Mouse (Mus musculus): ENCODE results near the gene Traf7.

Gene Traf7

GRCm38 (mm10) chr17:24527723-24528559, at the start of gene Traf7:
Gene Traf7, minus strand, starts transcription at chr17:24527938.
- peaks cover 65% of the 10 kb centered on the region for H3K36me3 ChIP-seq (ENCODE audit: insufficient read depth, low read length)
- no peak for TF ChIP-seq POU5F1 (IDR thresholded peaks at IDR 0.05; ENCODE audit: borderline replicate concordance, low read length)
- TF ChIP-seq NANOG (IDR thresholded peaks at IDR 0.05; ENCODE audit: borderline replicate concordance, low read length): peak; percentile 19; the same call in 1 of the 2 replicates
- TF ChIP-seq CTCF (conservative IDR thresholded peaks at IDR 0.05; ENCODE audit: low read length): no peak
- no peaks in the 10 kb centered on the region for H3K9me3 ChIP-seq (ENCODE audit: low read length)
- no peaks in the 10 kb centered on the region for H3K27me3 ChIP-seq (ENCODE audit: insufficient read depth, low read length)
- peaks cover 64% of the 10 kb centered on the region for H3K4me1 ChIP-seq (replicated peaks; ENCODE audit: low read depth, low read length)
- H3K4me3 ChIP-seq (replicated peaks; ENCODE audit: low read length): peak within 1 kb of the TSS; percentile 99

- Histone ChIP-seq H3K4me3 (replicated peaks; ENCODE audit: low read length) (no peak overlapping the region), H3K4me1 (replicated peaks; ENCODE audit: low read depth, low read length) (peaks cover 13% of the 10 kb centered on the region), H3K9me3 (ENCODE audit: low read length) (no peaks in the 10 kb centered on the region), H3K27me3 (ENCODE audit: insufficient read depth, low read length) (no peaks in the 10 kb centered on the region), H3K36me3 (ENCODE audit: insufficient read depth, low read length) (peaks cover 100% of the 10 kb centered on the region)
- TF ChIP-seq CTCF (conservative IDR thresholded peaks at IDR 0.05; ENCODE audit: low read length) (no peak), POU5F1 (IDR thresholded peaks at IDR 0.05; ENCODE audit: borderline replicate concordance, low read length) (no peak), NANOG (IDR thresholded peaks at IDR 0.05; ENCODE audit: borderline replicate concordance, low read length) (no peak)
Measured at GRCm38 (mm10) chr17:24573811-24574210, 46.1 kb upstream of the Traf7 start.

GRCm38 (mm10) chr17:24572651-24573245, 45.0 kb upstream of the Traf7 start:
- TF ChIP-seq NANOG (IDR thresholded peaks at IDR 0.05; ENCODE audit: borderline replicate concordance, low read length) (no peak), POU5F1 (IDR thresholded peaks at IDR 0.05; ENCODE audit: borderline replicate concordance, low read length) (no peak), CTCF (conservative IDR thresholded peaks at IDR 0.05; ENCODE audit: low read length) (no peak)
- Histone ChIP-seq H3K9me3 (ENCODE audit: low read length) (no peaks in the 10 kb centered on the region), H3K27me3 (ENCODE audit: insufficient read depth, low read length) (no peaks in the 10 kb centered on the region), H3K4me3 (replicated peaks; ENCODE audit: low read length) (no peak overlapping the region), H3K36me3 (ENCODE audit: insufficient read depth, low read length) (peaks cover 100% of the 10 kb centered on the region), H3K4me1 (replicated peaks; ENCODE audit: low read depth, low read length) (peaks cover 18% of the 10 kb centered on the region)

DNA sequence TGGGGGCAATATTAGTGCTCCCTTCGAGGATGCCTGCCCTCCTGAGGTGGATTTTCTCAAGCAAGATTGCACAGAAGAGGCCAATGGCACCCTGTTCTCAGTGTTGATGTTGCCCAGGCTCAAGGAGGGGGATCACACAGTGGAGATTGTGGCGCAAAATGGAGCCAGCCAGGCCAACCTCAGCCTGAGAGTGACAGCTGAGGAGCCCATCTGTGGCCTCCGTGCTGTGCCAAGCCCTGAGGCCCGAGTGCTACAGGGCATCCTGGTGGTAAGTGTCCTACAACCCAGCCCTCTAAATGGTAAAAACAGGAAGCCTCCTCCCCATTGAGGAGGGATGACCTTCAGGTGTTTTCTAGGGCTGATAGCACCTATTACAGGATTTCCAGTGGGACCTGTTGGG, 42.1 kb upstream of the Traf7 start:
- TF ChIP-seq POU5F1 (IDR thresholded peaks at IDR 0.05; ENCODE audit: borderline replicate concordance, low read length) (no peak), CTCF (conservative IDR thresholded peaks at IDR 0.05; ENCODE audit: low read length) (no peak), NANOG (IDR thresholded peaks at IDR 0.05; ENCODE audit: borderline replicate concordance, low read length) (no peak)

DNA sequence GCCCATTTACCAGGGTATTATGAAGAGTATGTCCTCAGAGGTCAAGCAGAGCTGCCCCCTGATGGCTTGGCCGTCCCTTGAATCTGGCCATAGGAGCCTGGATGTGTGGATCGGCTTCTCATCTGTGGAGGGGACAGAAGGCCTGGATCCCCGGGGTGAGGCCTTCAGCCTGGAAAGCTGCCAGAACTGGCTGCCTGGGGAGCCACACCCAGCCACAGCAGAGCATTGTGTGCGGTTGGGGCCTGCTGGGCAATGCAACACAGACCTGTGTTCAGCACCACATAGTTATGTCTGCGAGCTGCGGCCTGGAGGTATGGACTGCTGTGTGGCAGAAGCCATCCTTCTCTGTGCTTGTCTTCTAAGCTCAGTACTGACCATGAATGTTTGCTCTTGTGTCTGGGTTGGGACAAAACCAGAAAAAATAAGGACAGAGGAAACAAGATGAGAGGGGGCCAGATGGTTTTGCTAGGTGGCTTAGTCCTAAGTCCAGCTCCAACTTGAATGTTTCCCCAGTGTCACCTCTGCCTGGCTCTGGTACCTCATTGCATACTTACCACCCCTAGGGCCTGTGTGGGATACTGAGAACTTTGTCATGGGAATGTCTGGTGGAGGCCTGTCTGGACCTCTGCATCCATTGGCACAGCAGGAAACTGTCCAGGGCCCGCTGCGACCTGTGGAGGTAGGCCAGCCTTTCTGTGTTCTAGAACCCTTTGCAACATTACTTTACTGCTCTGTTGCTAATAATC, 39.5 kb upstream of the Traf7 start:
- H3K9me3 ChIP-seq (ENCODE audit: low read length): no peaks in the 10 kb centered on the region
- no peak overlapping the region for H3K4me3 ChIP-seq (replicated peaks; ENCODE audit: low read length)
- peaks cover 71% of the 10 kb centered on the region for H3K36me3 ChIP-seq (ENCODE audit: insufficient read depth, low read length)
- TF ChIP-seq NANOG (IDR thresholded peaks at IDR 0.05; ENCODE audit: borderline replicate concordance, low read length) (no peak), POU5F1 (IDR thresholded peaks at IDR 0.05; ENCODE audit: borderline replicate concordance, low read length) (no peak), CTCF (conservative IDR thresholded peaks at IDR 0.05; ENCODE audit: low read length) (no peak)
- H3K4me1 ChIP-seq (replicated peaks; ENCODE audit: low read depth, low read length): peaks cover 62% of the 10 kb centered on the region
- no peaks in the 10 kb centered on the region for H3K27me3 ChIP-seq (ENCODE audit: insufficient read depth, low read length)

More for the DNA sequence above, 42.1 kb upstream of the Traf7 start:
- Histone ChIP-seq H3K4me1 (replicated peaks; ENCODE audit: low read depth, low read length) (peaks cover 39% of the 10 kb centered on the region), H3K36me3 (ENCODE audit: insufficient read depth, low read length) (peaks cover 92% of the 10 kb centered on the region), H3K9me3 (ENCODE audit: low read length) (no peaks in the 10 kb centered on the region), H3K4me3 (replicated peaks; ENCODE audit: low read length) (no peak overlapping the region), H3K27me3 (ENCODE audit: insufficient read depth, low read length) (no peaks in the 10 kb centered on the region)

- Histone ChIP-seq H3K27me3 (ENCODE audit: insufficient read depth, low read length) (no peaks in the 10 kb centered on the region), H3K4me1 (replicated peaks; ENCODE audit: low read depth, low read length) (peaks cover 58% of the 10 kb centered on the region), H3K4me3 (replicated peaks; ENCODE audit: low read length) (0 out of 2 replicates have a peak overlapping the region, but pooled peaks have one; percentile 4), H3K9me3 (ENCODE audit: low read length) (no peaks in the 10 kb centered on the region), H3K36me3 (ENCODE audit: insufficient read depth, low read length) (peaks cover 59% of the 10 kb centered on the region)
- no peak for TF ChIP-seq CTCF (conservative IDR thresholded peaks at IDR 0.05; ENCODE audit: low read length)
- TF ChIP-seq POU5F1 (IDR thresholded peaks at IDR 0.05; ENCODE audit: borderline replicate concordance, low read length): no peak
- TF ChIP-seq NANOG (IDR thresholded peaks at IDR 0.05; ENCODE audit: borderline replicate concordance, low read length): no peak
Measured at GRCm38 (mm10) chr17:24565792-24566191, 38.1 kb upstream of the Traf7 start.

DNA sequence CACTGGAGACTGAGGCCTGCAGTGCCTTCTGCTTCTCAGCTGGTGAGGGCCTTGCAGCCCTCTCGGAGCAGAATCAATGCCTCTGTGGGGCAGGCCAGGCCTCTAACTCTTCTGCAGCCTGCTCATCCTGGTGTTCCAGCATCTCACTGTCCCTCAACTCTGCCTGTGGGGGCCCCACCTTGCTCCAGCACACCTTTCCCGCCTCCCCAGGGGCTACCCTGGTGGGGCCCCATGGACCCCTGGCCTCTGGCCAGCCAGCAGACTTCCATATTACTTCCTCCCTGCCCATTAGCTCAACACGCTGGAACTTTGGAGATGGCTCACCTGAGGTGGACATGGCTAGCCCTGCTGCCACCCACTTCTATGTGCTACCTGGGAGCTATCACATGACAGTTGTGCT, 37.4 kb upstream of the Traf7 start:
- Histone ChIP-seq H3K4me3 (replicated peaks; ENCODE audit: low read length) (no peak overlapping the region), H3K9me3 (ENCODE audit: low read length) (no peaks in the 10 kb centered on the region), H3K4me1 (replicated peaks; ENCODE audit: low read depth, low read length) (peaks cover 58% of the 10 kb centered on the region), H3K27me3 (ENCODE audit: insufficient read depth, low read length) (no peaks in the 10 kb centered on the region), H3K36me3 (ENCODE audit: insufficient read depth, low read length) (peaks cover 59% of the 10 kb centered on the region)
- TF ChIP-seq NANOG (IDR thresholded peaks at IDR 0.05; ENCODE audit: borderline replicate concordance, low read length): no peak
- TF ChIP-seq CTCF (conservative IDR thresholded peaks at IDR 0.05; ENCODE audit: low read length): no peak
- TF ChIP-seq POU5F1 (IDR thresholded peaks at IDR 0.05; ENCODE audit: borderline replicate concordance, low read length): no peak

DNA sequence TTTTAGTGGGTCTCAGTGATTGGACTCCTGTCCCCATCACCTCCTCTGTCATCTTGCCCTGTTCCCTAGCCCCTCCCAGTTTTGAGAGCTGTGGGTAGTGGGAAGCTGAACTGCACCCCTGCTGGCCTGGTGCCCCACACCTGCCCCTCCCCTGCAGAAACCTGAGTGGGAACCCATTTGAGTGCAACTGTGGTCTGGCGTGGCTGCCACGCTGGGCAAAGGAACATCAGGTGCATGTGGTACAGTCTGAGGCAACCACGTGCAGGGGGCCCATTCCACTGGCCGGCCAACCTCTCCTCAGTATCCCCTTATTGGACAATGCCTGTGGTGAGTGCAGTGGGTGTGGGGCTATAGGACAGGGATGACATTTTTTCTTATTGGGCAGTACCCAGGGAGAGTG, 36.7 kb upstream of the Traf7 start:
- H3K4me3 ChIP-seq (replicated peaks; ENCODE audit: low read length): no peak overlapping the region
- H3K9me3 ChIP-seq (ENCODE audit: low read length): no peaks in the 10 kb centered on the region
- no peaks in the 10 kb centered on the region for H3K27me3 ChIP-seq (ENCODE audit: insufficient read depth, low read length)
- TF ChIP-seq POU5F1 (IDR thresholded peaks at IDR 0.05; ENCODE audit: borderline replicate concordance, low read length) (no peak), CTCF (conservative IDR thresholded peaks at IDR 0.05; ENCODE audit: low read length) (no peak), NANOG (IDR thresholded peaks at IDR 0.05; ENCODE audit: borderline replicate concordance, low read length) (no peak)
- peaks cover 53% of the 10 kb centered on the region for H3K36me3 ChIP-seq (ENCODE audit: insufficient read depth, low read length)
- H3K4me1 ChIP-seq (replicated peaks; ENCODE audit: low read depth, low read length): peaks cover 60% of the 10 kb centered on the region

All from E14TG2a.4 (cell line).